Comparison of ENCODE assay signal across 9 mouse cellular contexts in genomic region chr5:73864138-73864761, GRCm38 (mm10).
A peak's percentile ranks its signal among the peaks of the same experiment; 100 is the strongest.
DNase-seq lines count a peak whose midpoint lies in the region; ATAC-seq lines count a peak whose summit lies in the region.
"Had no signal": no experiment of that assay in that cellular context is flagged by ENCODE, and none has a peak within 500 bp of the region (broad histone marks: within the 10 kb centered on the region; RNA-seq: fewer than 3 reads in every experiment).

No protein-coding gene starts in this region.

- DNase-seq in hindbrain, embryonic 10.5 days (ENCODE audit: low spot score), result peak; percentile 68
- DNase-seq in 416B (ENCODE audit: low read depth), result peak; percentile 62
- DNase-seq in adrenal gland, adult 18-20 months (ENCODE audit: low spot score in 2 of 2), result peak; percentile 69 to 70
- peak; percentile 77 for DNase-seq in embryo, embryonic 11 days
- DNase-seq in kidney, postnatal 10 days, result peak; percentile 80
- peak; percentile 63 to 71 for DNase-seq in lung, postnatal 4 days
- DNase-seq in thymus, postnatal 4 days, result peak; percentile 74

- no peaks in the 10 kb centered on the region for H3K27me3 ChIP-seq in hindbrain, embryonic 10.5 days (ENCODE audit: insufficient read depth, poor library complexity, severe bottlenecking)
- no peaks in the 10 kb centered on the region for H3K27me3 ChIP-seq in hindbrain, embryonic 16.5 days (replicated peaks; ENCODE audit: control insufficient read depth, insufficient read depth, low read length)
- H3K27me3 ChIP-seq: embryonic facial prominence, embryonic 13.5 days had no signal

- no peak for ATAC-seq in hindbrain, embryonic 16.5 days

- H3K4me3 ChIP-seq in hindbrain, embryonic 10.5 days, result no peak overlapping the region
- no peak overlapping the region for H3K4me3 ChIP-seq in hindbrain, embryonic 16.5 days (ENCODE audit: low read length)
- H3K4me3 ChIP-seq: embryonic facial prominence, embryonic 13.5 days had no signal

- H3K27ac ChIP-seq in hindbrain, embryonic 10.5 days, result no peak overlapping the region
- no peak overlapping the region for H3K27ac ChIP-seq in hindbrain, embryonic 16.5 days (ENCODE audit: low read depth, low read length)
- H3K27ac ChIP-seq: embryonic facial prominence, embryonic 13.5 days had no signal

- no peaks in the 10 kb centered on the region for H3K4me1 ChIP-seq in hindbrain, embryonic 10.5 days (replicated peaks)
- no peaks in the 10 kb centered on the region for H3K4me1 ChIP-seq in hindbrain, embryonic 16.5 days (ENCODE audit: control insufficient read depth, insufficient read depth, low read depth, low read length)
- H3K4me1 ChIP-seq: embryonic facial prominence, embryonic 13.5 days had no signal

- whole genome bisulfite sequencing in hindbrain, embryonic 10.5 days, result 77% methylated on average over 9 of the region's 9 CpGs
- 78% methylated on average over 9 of the region's 9 CpGs for WGBS in hindbrain, embryonic 16.5 days

- no peak overlapping the region for H3K4me2 ChIP-seq in hindbrain, embryonic 16.5 days (ENCODE audit: low read length)
- H3K4me2 ChIP-seq: embryonic facial prominence, embryonic 13.5 days had no signal

- no peaks in the 10 kb centered on the region for H3K36me3 ChIP-seq in hindbrain, embryonic 10.5 days
- no peaks in the 10 kb centered on the region for H3K36me3 ChIP-seq in hindbrain, embryonic 16.5 days (ENCODE audit: control insufficient read depth, insufficient read depth, low read length)
- H3K36me3 ChIP-seq: embryonic facial prominence, embryonic 13.5 days had no signal

- H3K9me3 ChIP-seq in hindbrain, embryonic 10.5 days, result no peaks in the 10 kb centered on the region
- no peaks in the 10 kb centered on the region for H3K9me3 ChIP-seq in hindbrain, embryonic 16.5 days (ENCODE audit: control insufficient read depth, low read length)
- H3K9me3 ChIP-seq: embryonic facial prominence, embryonic 13.5 days had no signal

- no peak overlapping the region for H3K9ac ChIP-seq in hindbrain, embryonic 16.5 days (ENCODE audit: low read depth, low read length)
- H3K9ac ChIP-seq: embryonic facial prominence, embryonic 13.5 days had no signal
